Mouse (Mus musculus): Measurements from ENCODE around the gene Iqcg.

GRCm38 (mm10) chr16:32973047-32973446 lies 83.0 kb downstream of the Iqcg start:
- TF ChIP-seq CTCF (IDR thresholded peaks at IDR 0.05; ENCODE audit: extremely low read depth, insufficient read depth, low read length): no peak
- no peak for TF ChIP-seq POLR2A (IDR thresholded peaks at IDR 0.05; ENCODE audit: extremely low read depth, insufficient read depth, low read length)

All from cortical plate, adult 2 months (tissue).